Mouse (Mus musculus) myocyte (in vitro differentiated cells): Measurements from ENCODE around the gene Actn2. TPM values are rescaled to one million over a fixed set of nuclear protein-coding genes. Genes with fewer than 3 reads are reported as not detected.

Experiments used
- H3K27me3 ChIP-seq: one replicate; pipeline ENCODE4 v1.6.1; 2011; ENCODE audit not compliant: control insufficient read depth, insufficient read depth, insufficient read length
- H3K36me3 ChIP-seq: one replicate; pipeline ENCODE4 v1.6.1; 2011; ENCODE audit not compliant: control insufficient read depth, insufficient read depth
- H3K4me2 ChIP-seq: one replicate; pipeline ENCODE4 v1.6.1; 2011; ENCODE audit warnings: low read depth, control low read depth
- H3K4me3 ChIP-seq: one replicate; pipeline ENCODE4 v1.5.1; 2011; ENCODE audit warnings: mild to moderate bottlenecking, control low read depth, moderate library complexity
- H3K79me2 ChIP-seq: one replicate; pipeline ENCODE4 v1.6.1; 2011; ENCODE audit not compliant: control insufficient read depth, insufficient read depth
- H3ac ChIP-seq: one replicate; pipeline ENCODE4 v1.6.1; 2011; ENCODE audit not compliant: control insufficient read depth, insufficient read length
- CEBPB ChIP-seq: IDR thresholded peaks from 2 replicates; pipeline ENCODE4 v1.6.1; 2011; ENCODE audit warnings: mild to moderate bottlenecking, moderate library complexity; ENCODE audit not compliant: poor library complexity, insufficient read depth, severe bottlenecking
- E2F4 ChIP-seq: IDR thresholded peaks from one replicate; pipeline ENCODE4 v1.6.1; 2011; ENCODE audit warnings: mild to moderate bottlenecking, control low read depth, moderate library complexity; ENCODE audit not compliant: insufficient read depth
- MAX ChIP-seq: IDR thresholded peaks from one replicate; pipeline ENCODE4 v1.6.1; 2011; ENCODE audit warnings: low read depth, mild to moderate bottlenecking, control low read depth
- MYOD1 ChIP-seq, 3 experiments: IDR thresholded peaks; one replicate each; pipeline ENCODE4 v1.6.1; 2011; ENCODE audit warnings: control low read depth in 2 of 3, low read depth in 2 of 3, mild to moderate bottlenecking in 2 of 3, moderate library complexity in 1 of 3; ENCODE audit not compliant: insufficient read length in 2 of 3, control insufficient read depth in 1 of 3
- MYOG ChIP-seq, 3 experiments: IDR thresholded peaks; one replicate each; pipeline ENCODE4 v1.6.1; 2011; ENCODE audit warnings: control low read depth in 2 of 3, low read depth in 2 of 3, mild to moderate bottlenecking in 2 of 3; ENCODE audit not compliant: insufficient read length in 2 of 3, control insufficient read depth in 1 of 3, insufficient read depth in 1 of 3
- POLR2A ChIP-seq: IDR thresholded peaks from one replicate; pipeline ENCODE4 v1.6.1; 2011; ENCODE audit warnings: low read depth, mild to moderate bottlenecking, control low read depth, moderate library complexity; ENCODE audit not compliant: insufficient read length
- POLR2AphosphoS2 ChIP-seq: IDR thresholded peaks from one replicate; pipeline ENCODE4 v1.6.1; 2011; ENCODE audit warnings: low read depth, control low read depth; ENCODE audit not compliant: insufficient read length
- REST ChIP-seq: IDR thresholded peaks from one replicate; pipeline ENCODE4 v1.6.1; 2011; ENCODE audit warnings: mild to moderate bottlenecking, control low read depth, moderate library complexity; ENCODE audit not compliant: insufficient read depth, insufficient read length
- SRF ChIP-seq: IDR thresholded peaks from one replicate; pipeline ENCODE4 v1.6.1; 2011; ENCODE audit warnings: low read depth; ENCODE audit not compliant: control insufficient read depth, insufficient read length
- TCF12 ChIP-seq: IDR thresholded peaks from one replicate; pipeline ENCODE4 v1.6.1; 2011; ENCODE audit warnings: mild to moderate bottlenecking, control low read depth; ENCODE audit not compliant: poor library complexity, insufficient read depth, severe bottlenecking
- TCF3 ChIP-seq: IDR thresholded peaks from one replicate; pipeline ENCODE4 v1.6.1; 2011; ENCODE audit warnings: low read depth, control low read depth; ENCODE audit not compliant: insufficient read length
- USF1 ChIP-seq: IDR thresholded peaks from one replicate; pipeline ENCODE4 v1.6.1; 2011; ENCODE audit warnings: low read depth, mild to moderate bottlenecking, control low read depth, moderate library complexity
- polyA plus RNA-seq: library from polyadenylated mRNA; unstranded; fragments of >200 nt; fragmentation: generic; extraction: Trizol; gene quantifications from one replicate; pipeline ENCODE4 v1.2.1, GENCODE M21; 2012; ENCODE audit warnings: missing spikeins

Gene Actn2
- polyA plus RNA-seq, 1 experiment = 147 TPM

DNA sequence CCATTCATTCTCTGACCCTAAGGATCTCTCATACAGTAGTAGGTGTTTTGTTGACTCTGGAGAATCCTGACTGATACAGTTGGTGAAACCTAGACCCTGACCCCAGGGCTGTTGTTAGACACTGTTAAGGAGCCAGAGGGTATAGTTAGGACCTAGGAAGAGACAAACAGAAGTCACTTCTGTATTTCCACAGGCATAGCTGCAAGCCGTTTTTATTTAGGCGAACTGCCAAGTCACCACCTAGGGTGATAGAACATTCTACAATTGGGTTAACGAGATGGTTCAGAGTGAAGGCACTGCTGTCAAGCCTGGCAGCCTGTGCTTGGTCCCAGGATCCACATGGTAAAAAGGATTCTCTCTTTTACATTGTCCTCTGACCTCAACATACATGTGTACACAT is 6.3 kb upstream of the Actn2 start:
- no peak for TF ChIP-seq CEBPB
- TF ChIP-seq REST = no peak
- no peak for TF ChIP-seq POLR2A
- no peak for TF ChIP-seq TCF12
- no peak for TF ChIP-seq TCF3
- no peak for TF ChIP-seq MYOG (IDR thresholded peaks at IDR 0.05; ENCODE audit: control insufficient read depth in 1 of 3, insufficient read depth in 1 of 3, insufficient read length in 2 of 3, low read depth in 2 of 3)
- TF ChIP-seq E2F4 = no peak
- TF ChIP-seq MYOD1 (IDR thresholded peaks at IDR 0.05; ENCODE audit: control insufficient read depth in 1 of 3, insufficient read length in 2 of 3, low read depth in 2 of 3) = no peak
- no peak for TF ChIP-seq MAX
- no peak for TF ChIP-seq USF1
- TF ChIP-seq POLR2AphosphoS2 = no peak
- TF ChIP-seq SRF = no peak
- peaks cover 10% of the 10 kb centered on the region for H3K27me3 ChIP-seq
- no peaks in the 10 kb centered on the region for H3K79me2 ChIP-seq
- no peak overlapping the region for H3ac ChIP-seq
- no peak overlapping the region for H3K4me3 ChIP-seq
- H3K4me2 ChIP-seq = no peak overlapping the region
- H3K36me3 ChIP-seq = no peaks in the 10 kb centered on the region

DNA sequence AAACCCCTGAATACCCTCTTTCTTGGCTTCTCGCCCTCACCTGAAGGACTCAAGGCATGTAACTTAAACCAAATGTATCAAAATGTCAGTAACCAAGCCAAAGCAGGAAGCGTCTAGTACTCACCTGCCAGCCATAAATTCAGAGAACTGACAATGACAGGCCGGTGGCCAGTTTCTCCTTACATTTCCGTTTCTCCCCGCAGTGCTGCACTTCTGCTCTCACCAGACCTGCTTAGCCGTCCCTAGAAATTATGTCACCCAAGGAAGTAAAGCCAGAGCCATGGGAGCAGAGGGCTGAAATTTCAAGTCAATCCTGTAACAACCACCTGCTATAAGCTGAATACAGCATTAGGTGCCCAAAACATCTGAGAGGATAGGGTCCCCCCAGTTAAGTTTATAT is 887 bp upstream of the Actn2 start:
- no peak overlapping the region for H3ac ChIP-seq
- TF ChIP-seq MYOD1 (IDR thresholded peaks at IDR 0.05; ENCODE audit: control insufficient read depth in 1 of 3, insufficient read length in 2 of 3, low read depth in 2 of 3) = peak in 1 of 3 experiments; percentile 65
- no peak for TF ChIP-seq POLR2A
- H3K27me3 ChIP-seq = no peaks in the 10 kb centered on the region
- H3K4me3 ChIP-seq = no peak overlapping the region
- H3K36me3 ChIP-seq = no peaks in the 10 kb centered on the region
- H3K79me2 ChIP-seq = no peaks in the 10 kb centered on the region
- peak overlapping the region; percentile 28 for H3K4me2 ChIP-seq

DNA sequence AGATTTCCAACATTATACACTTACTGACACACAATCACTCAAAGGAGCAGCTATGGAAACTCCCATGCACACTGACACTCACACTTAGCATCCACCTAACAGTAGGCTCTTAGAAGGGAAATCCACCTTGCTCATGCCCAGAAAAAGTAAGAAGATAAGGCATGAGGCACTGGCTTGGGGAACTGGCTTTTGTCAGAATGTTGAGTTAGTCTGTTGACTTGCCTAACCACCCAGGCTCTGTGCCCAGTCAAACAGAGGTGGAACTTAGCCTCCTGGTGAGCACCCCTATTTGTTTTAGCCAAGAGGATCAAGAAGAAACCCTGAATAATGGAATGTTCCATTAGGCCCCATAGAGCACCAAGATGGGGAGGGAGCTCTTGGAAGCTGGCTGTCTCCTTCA is 1.1 kb downstream of the Actn2 start:
- TF ChIP-seq POLR2A (no peak), MYOG (IDR thresholded peaks at IDR 0.05; ENCODE audit: control insufficient read depth in 1 of 3, insufficient read depth in 1 of 3, insufficient read length in 2 of 3, low read depth in 2 of 3) (no peak), CEBPB (no peak), USF1 (no peak), TCF12 (no peak), REST (no peak), SRF (no peak), TCF3 (no peak), POLR2AphosphoS2 (no peak), MYOD1 (IDR thresholded peaks at IDR 0.05; ENCODE audit: control insufficient read depth in 1 of 3, insufficient read length in 2 of 3, low read depth in 2 of 3) (no peak), E2F4 (no peak), MAX (no peak)
- Histone ChIP-seq H3K36me3 (no peaks in the 10 kb centered on the region), H3K4me2 (peak overlapping the region; percentile 54), H3ac (no peak overlapping the region), H3K27me3 (no peaks in the 10 kb centered on the region), H3K79me2 (no peaks in the 10 kb centered on the region), H3K4me3 (peak overlapping the region; percentile 15)

DNA sequence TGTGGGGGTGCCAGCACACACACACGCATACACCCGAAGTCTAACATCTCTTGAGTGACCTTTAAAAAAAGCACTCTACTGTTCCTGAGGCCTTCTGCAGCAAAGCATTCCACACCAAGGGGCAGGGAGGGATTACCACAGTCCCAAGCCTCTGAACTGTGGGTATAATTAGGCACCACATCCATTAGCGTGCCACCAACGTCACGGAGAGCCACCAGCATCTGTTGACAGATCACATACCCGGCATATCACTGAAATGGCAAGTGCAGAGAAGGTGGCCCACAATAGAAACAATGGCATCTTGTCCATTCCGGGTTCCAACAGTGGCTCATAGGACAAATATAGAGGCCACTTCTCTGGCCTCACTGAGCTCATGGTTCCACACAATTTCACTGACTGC is 2.8 kb downstream of the Actn2 start:
- Histone ChIP-seq H3K36me3 (no peaks in the 10 kb centered on the region), H3K4me2 (peak overlapping the region; percentile 39), H3ac (no peak overlapping the region), H3K4me3 (no peak overlapping the region), H3K27me3 (no peaks in the 10 kb centered on the region), H3K79me2 (no peaks in the 10 kb centered on the region)
- TF ChIP-seq MAX (no peak), USF1 (no peak), POLR2AphosphoS2 (peak; percentile 24), POLR2A (peak; percentile 13), E2F4 (no peak), REST (no peak), CEBPB (no peak), MYOG (IDR thresholded peaks at IDR 0.05; ENCODE audit: control insufficient read depth in 1 of 3, insufficient read depth in 1 of 3, insufficient read length in 2 of 3, low read depth in 2 of 3) (peak in 2 of 3 experiments; percentile 71 to 86), MYOD1 (IDR thresholded peaks at IDR 0.05; ENCODE audit: control insufficient read depth in 1 of 3, insufficient read length in 2 of 3, low read depth in 2 of 3) (peak in 1 of 3 experiments; percentile 86), TCF12 (peak; percentile 44), SRF (no peak), TCF3 (peak; percentile 49)

DNA sequence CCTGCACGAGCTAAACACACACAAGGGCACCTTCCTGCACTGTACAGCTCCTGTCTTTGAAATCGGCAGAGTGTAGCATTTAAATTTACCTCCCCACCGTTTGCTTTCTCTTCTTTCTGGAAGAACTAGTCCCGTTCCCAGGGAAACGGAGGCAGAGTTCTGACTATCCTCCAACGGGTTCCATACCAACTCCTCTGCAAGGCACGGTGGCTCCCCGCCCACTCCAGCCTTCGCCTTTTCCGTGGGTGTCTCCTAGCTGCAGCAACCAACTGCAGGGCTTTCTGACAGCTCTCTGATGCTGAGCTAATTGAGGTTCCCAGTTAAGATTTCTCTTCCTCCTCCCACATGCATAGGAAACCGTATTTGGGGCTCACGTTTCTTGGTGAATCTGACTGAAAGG is 6.5 kb downstream of the Actn2 start:
- TF ChIP-seq MYOG (IDR thresholded peaks at IDR 0.05; ENCODE audit: control insufficient read depth in 1 of 3, insufficient read depth in 1 of 3, insufficient read length in 2 of 3, low read depth in 2 of 3) = no peak
- no peak for TF ChIP-seq MYOD1 (IDR thresholded peaks at IDR 0.05; ENCODE audit: control insufficient read depth in 1 of 3, insufficient read length in 2 of 3, low read depth in 2 of 3)
- TF ChIP-seq MAX = no peak
- no peak for TF ChIP-seq CEBPB
- TF ChIP-seq E2F4 = no peak
- TF ChIP-seq TCF3 = no peak
- no peak for TF ChIP-seq SRF
- TF ChIP-seq POLR2A = no peak
- no peak for TF ChIP-seq USF1
- TF ChIP-seq TCF12 = no peak
- TF ChIP-seq POLR2AphosphoS2 = no peak
- no peak for TF ChIP-seq REST
- H3K4me2 ChIP-seq = no peak overlapping the region

More for the DNA sequence above, 6.5 kb downstream of the Actn2 start:
- no peak overlapping the region for H3K4me3 ChIP-seq
- H3K79me2 ChIP-seq = no peaks in the 10 kb centered on the region
- H3K36me3 ChIP-seq = no peaks in the 10 kb centered on the region
- no peak overlapping the region for H3ac ChIP-seq
- H3K27me3 ChIP-seq = no peaks in the 10 kb centered on the region
